Mouse (Mus musculus): ENCODE results near the gene Vmn1r48.
"Not testable (repeated sequence)": the region's sequence is repeated elsewhere in the genome, so short reads cannot be mapped to it uniquely, and the experiment has no call there.

The Vmn1r48 gene

GRCm38 (mm10) chr6:90036741-90037140, at the start of gene Vmn1r48:
TSS of gene Vmn1r48 (minus strand) at chr6:90036841.
- DNase-seq: not testable (repeated sequence)

- DNase-seq: no peak
These were observed 41.8 kb upstream of the Vmn1r48 start, which contains the start of gene Vmn1r49 for GRCm38 (mm10) chr6:90078406-90078805. TSS of gene Vmn1r49 (minus strand) at chr6:90078506.

GRCm38 (mm10) chr6:90015847-90016246, 20.8 kb downstream of the Vmn1r48 start, which contains the start of gene Vmn1r47:
TSS of gene Vmn1r47 (plus strand) at chr6:90016147.
- not testable (repeated sequence) for DNase-seq

GRCm38 (mm10) chr6:89985989-89986388, 50.7 kb downstream of the Vmn1r48 start:
- DNase-seq: no peak
